Mouse (Mus musculus) liver, adult 2 months (tissue): ENCODE data around the gene Kcnip2. TPM values are rescaled to one million over a fixed set of nuclear protein-coding genes. Genes with fewer than 3 reads are reported as not detected.

ENCODE experiments used
- DNase-seq: peaks from one replicate; pipeline ENCODE4 v3.0.0-alpha.2; 2011; ENCODE audit warnings: low read depth, low spot score; ENCODE audit errors: extremely low read depth
- H3K27ac ChIP-seq: fragments of 200-500 bp; replicated peaks from 2 replicates; pipeline ENCODE4 v1.5.1; 2012; ENCODE audit warnings: low read depth, mild to moderate bottlenecking, control low read depth, inconsistent platforms, low read length; ENCODE audit not compliant: insufficient read depth
- H3K27me3 ChIP-seq: fragments of 200-500 bp; 2 replicates; pipeline ENCODE4 v1.6.1; 2012; ENCODE audit warnings: mild to moderate bottlenecking, moderate library complexity, low read length, inconsistent platforms; ENCODE audit not compliant: control insufficient read depth, insufficient read depth
- H3K36me3 ChIP-seq: fragments of 200-500 bp; 2 replicates; pipeline ENCODE4 v1.6.1; 2012; ENCODE audit warnings: low read length, inconsistent platforms; ENCODE audit not compliant: control insufficient read depth, insufficient read depth
- H3K4me1 ChIP-seq: fragments of 200-500 bp; 2 replicates; pipeline ENCODE4 v1.6.1; 2011; ENCODE audit warnings: low read length; ENCODE audit not compliant: control insufficient read depth, insufficient read depth
- H3K4me3 ChIP-seq: fragments of 200-500 bp; 2 replicates; pipeline ENCODE4 v1.5.1; 2011; ENCODE audit warnings: low read depth, mild to moderate bottlenecking, control low read depth, low read length, moderate library complexity; ENCODE audit not compliant: insufficient read depth
- H3K79me2 ChIP-seq: fragments of 200-500 bp; 2 replicates; pipeline ENCODE4 v1.6.1; 2012; ENCODE audit warnings: inconsistent platforms, mild to moderate bottlenecking, low read length, moderate library complexity; ENCODE audit not compliant: control insufficient read depth, insufficient read depth
- H3K9ac ChIP-seq: fragments of 200-500 bp; 2 replicates; pipeline ENCODE4 v1.6.1; 2012; ENCODE audit warnings: low read depth, mild to moderate bottlenecking, control low read depth, inconsistent platforms, low read length
- CTCF ChIP-seq: fragments of 200-500 bp; IDR thresholded peaks from 2 replicates; pipeline ENCODE4 v1.5.1; 2011; ENCODE audit warnings: low read depth, low read length, control low read depth
- POLR2A ChIP-seq: fragments of 200-500 bp; IDR thresholded peaks from 2 replicates; pipeline ENCODE4 v1.6.1; 2011; ENCODE audit warnings: low read length, control low read depth; ENCODE audit not compliant: insufficient read depth; ENCODE audit errors: extremely low read depth
- WGBS: fragments of 180-500 bp; shearing (Covaris S2); methylation state at CpG from one replicate; pipeline ENCODE4 v1.1.7; 2018; 5-methylcytosine and 5-hydroxymethylcytosine counted together
- polyA plus RNA-seq: library from polyadenylated mRNA; depleted of rRNA; stranded (reverse); fragments of >200 nt; gene quantifications from 2 replicates; pipeline ENCODE4 v1.2.3, GENCODE M21; 2012
- total RNA-seq: library from RNA; depleted of rRNA; stranded (reverse); fragments of >200 nt; gene quantifications from 2 replicates; pipeline ENCODE4 v1.2.3, GENCODE M21; 2014

Gene Kcnip2
- total and polyA plus RNA-seq, 2 experiments = 0.02 TPM; not detected in 1

DNA sequence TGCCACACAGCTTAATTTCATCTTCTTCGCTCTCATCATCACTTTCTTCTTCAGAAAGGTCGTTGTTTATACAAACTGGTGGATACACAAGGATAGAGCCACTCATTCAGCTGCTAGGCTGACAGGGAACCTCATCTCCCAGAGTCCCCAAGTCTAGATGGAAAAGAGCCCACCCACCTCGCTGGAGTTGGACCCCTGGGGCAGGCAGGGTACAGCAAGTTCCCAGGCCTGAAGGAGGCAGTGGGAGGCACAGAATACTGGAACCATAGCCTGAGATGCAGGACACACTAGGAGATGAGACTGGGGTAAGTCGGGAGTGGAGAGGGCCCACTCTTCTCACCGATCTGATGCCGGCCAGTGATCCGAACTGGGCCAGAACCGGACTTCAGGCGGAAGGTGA, 67.7 kb downstream of the Kcnip2 start:
- DNase-seq = no peak
- TF ChIP-seq CTCF (no peak), POLR2A (no peak)
- Histone ChIP-seq H3K4me1 (peaks cover 18% of the 10 kb centered on the region), H3K79me2 (peaks cover 5% of the 10 kb centered on the region; the same call in 1 of the 2 replicates), H3K4me3 (peak overlapping the region; percentile 92), H3K36me3 (peaks cover 7% of the 10 kb centered on the region), H3K9ac (peak overlapping the region; percentile 92), H3K27ac (no peak overlapping the region), H3K27me3 (0 out of 2 replicates have a peak, but pooled peaks cover 3% of the 10 kb centered on the region)
- WGBS = 33% methylated on average over 9 of the region's 9 CpGs

DNA sequence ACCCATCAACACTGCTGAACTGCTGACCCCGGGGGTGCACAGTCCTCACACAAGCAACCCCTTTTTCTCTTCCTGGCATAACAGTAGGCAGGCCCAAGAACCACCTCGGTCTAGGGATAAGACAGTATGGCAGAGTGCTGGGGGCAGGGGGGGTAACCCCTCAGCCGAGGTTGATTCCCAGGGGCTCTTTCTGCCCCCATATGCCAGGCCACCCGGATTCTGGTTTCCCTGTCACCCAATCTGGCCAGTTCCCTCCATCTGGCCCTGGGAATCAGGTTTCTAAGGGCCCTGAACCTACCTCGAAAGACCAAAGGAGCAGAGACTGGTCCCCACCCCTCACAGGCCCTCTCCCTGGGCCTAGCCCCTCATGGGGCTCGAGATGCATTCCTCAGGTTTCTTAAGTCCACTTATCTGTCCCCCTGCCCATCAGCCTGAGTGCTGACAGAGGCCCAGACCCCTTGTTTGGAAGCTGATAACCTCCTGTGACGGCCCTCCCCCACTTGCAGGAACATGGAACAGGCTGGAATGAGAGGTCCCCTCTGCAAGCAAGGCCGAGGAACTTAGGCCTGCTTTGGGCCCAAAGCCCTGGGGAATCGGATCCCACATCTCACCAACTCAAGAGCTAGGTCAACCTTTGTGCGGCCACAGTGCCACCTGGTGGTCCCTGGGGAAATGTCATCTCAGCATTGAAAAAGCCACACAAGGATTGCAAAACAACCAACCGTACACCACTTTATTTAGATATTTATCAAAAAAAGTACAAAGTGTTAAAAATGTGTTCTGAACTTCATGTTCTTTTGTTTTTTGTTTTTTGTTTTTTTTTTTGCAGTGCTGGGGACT, 68.6 kb downstream of the Kcnip2 start:
- H3K79me2 ChIP-seq = peaks cover 5% of the 10 kb centered on the region; the same call in 1 of the 2 replicates
- DNase-seq = peak; percentile 62
- no peak overlapping the region for H3K4me3 ChIP-seq
- H3K36me3 ChIP-seq = peaks cover 2% of the 10 kb centered on the region; the same call in 1 of the 2 replicates
- H3K27me3 ChIP-seq = peaks cover 10% of the 10 kb centered on the region
- H3K4me1 ChIP-seq = peaks cover 18% of the 10 kb centered on the region
- 38% methylated on average over 11 of the region's 11 CpGs for whole genome bisulfite sequencing
- no peak overlapping the region for H3K27ac ChIP-seq
- H3K9ac ChIP-seq = no peak overlapping the region
- TF ChIP-seq POLR2A (no peak), CTCF (peak; percentile 88)

DNA sequence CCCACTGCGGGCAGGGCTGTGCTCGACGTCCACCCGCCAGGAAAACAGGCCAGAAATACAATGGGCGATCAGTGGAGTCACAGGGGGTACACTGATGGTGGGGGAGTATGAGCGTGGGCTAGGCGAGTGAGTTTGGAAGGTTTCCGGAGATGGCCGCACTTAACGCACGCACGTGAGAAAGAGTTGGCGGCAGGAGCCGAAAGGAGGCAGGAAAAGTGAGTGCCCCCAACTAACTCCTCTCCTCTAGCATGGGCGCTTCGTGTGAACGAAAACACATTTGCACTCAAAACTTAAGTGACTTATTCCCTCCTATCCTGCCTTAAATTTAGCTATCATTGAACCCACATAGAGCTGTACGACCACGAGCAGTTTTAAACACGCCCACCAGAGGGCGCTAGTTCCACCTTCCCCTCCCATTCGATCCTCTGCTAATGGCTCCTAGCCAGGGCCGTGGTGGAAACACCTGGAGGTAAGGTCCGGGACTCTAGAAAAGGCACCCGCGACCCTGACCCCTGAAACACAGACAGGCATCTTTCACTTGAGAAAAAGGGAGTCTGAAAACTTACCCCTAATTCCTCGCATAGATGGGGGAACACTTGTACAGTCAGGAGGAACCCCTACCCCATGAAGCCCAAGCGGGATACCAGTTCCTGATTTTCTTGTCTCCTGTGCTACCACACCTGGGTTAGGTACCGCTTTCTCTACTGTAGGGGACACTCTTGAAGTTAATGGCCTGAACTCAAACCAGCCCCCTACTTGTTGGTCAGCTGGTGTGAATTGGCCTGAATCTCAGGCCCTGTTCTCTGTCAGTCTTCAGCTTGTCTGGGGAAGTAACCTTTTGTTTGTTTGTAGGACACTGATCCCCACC, 69.5 kb downstream of the Kcnip2 start:
- Histone ChIP-seq H3K79me2 (peaks cover 5% of the 10 kb centered on the region; the same call in 1 of the 2 replicates), H3K4me1 (peaks cover 18% of the 10 kb centered on the region), H3K4me3 (no peak overlapping the region), H3K27me3 (peaks cover 17% of the 10 kb centered on the region), H3K27ac (no peak overlapping the region), H3K9ac (no peak overlapping the region), H3K36me3 (peaks cover under 1% of the 10 kb centered on the region; the same call in 1 of the 2 replicates)
- peak; percentile 49 for DNase-seq
- WGBS = 14% methylated on average over 29 of the region's 29 CpGs
- TF ChIP-seq POLR2A (no peak), CTCF (peak; percentile 85)

DNA sequence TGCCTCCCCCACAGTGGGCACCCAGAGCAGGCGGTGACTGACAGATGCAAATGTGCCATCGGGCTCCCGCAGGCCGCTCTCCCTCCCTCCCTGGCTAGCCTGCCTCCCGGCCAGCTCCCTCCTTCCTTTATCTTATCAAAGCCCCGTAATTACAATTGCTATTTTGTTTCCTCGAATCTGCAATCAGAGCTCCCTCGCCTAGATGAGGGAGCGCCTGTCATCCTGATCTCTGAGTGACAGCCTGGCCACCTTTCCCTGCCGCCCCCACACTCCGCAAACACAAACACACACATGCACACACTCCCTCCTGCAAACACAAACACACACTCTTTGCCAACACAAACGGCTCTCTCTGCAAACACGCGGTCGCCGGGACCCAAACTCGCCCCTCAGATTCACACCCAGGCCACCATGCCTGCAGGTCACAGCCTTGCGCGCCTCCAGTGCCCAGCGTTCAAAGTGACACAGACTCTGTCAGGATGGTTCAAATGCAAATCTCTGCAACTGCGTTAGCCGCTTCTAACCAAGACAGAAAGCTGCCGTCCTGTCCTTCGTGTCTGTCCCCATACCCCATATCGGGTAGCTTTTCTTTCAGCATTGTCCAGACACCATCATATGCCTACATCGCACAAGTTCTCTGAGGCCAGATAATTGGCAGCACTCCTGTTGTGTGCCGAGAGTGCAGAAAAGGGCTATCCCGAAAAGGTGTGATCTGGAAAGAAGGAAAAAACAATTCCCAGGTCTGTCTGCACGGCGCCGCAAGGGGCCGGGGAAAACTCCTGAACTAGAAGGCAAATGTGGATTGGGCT, 70.3 kb downstream of the Kcnip2 start:
- no peaks in the 10 kb centered on the region for H3K36me3 ChIP-seq
- 7% methylated on average over 32 of the region's 32 CpGs for WGBS
- TF ChIP-seq POLR2A (no peak), CTCF (no peak)
- H3K79me2 ChIP-seq = peaks cover 5% of the 10 kb centered on the region; the same call in 1 of the 2 replicates
- H3K9ac ChIP-seq = no peak overlapping the region
- peaks cover 18% of the 10 kb centered on the region for H3K4me1 ChIP-seq
- H3K4me3 ChIP-seq = no peak overlapping the region
- no peak overlapping the region for H3K27ac ChIP-seq
- no peak for DNase-seq
- H3K27me3 ChIP-seq = peaks cover 23% of the 10 kb centered on the region

DNA sequence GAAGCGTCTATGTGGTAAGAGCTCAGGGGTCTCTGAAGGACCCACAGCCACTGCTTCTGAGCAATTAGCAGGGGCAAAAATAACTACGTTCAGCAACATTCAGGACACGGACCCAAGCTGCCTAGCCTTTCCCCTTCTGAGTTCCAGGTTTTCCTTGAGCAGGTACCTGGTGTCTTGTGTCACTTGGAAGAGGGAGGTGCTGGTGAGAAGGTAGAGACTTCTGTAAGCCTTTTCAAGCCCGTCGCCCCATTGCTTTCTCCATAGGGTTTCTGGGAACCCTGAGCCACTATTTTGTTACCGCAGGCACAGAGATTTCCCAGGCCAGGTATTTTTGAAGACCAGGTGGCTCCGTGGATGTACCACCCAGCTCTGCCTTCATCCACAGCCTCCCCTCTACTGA, 72.2 kb downstream of the Kcnip2 start:
- no peak for TF ChIP-seq CTCF
- TF ChIP-seq POLR2A = no peak
- Histone ChIP-seq H3K79me2 (no peaks in the 10 kb centered on the region), H3K4me3 (no peak overlapping the region), H3K27ac (no peak overlapping the region), H3K27me3 (peaks cover 23% of the 10 kb centered on the region), H3K9ac (no peak overlapping the region), H3K36me3 (no peaks in the 10 kb centered on the region), H3K4me1 (peaks cover 14% of the 10 kb centered on the region)
- DNase-seq = no peak
- 57% methylated on average over 7 of the region's 7 CpGs for WGBS
